Mouse (Mus musculus): ENCODE results near the gene Defa25. TPM values are rescaled to one million over a fixed set of nuclear protein-coding genes. Genes with fewer than 3 reads are reported as not detected.
"Not testable (repeated sequence)": the region's sequence is repeated elsewhere in the genome, so short reads cannot be mapped to it uniquely, and the experiment has no call there.

The Defa25 gene
- polyA plus RNA-seq (2014; fragmentation: Nextera tagmentation; extraction: Ambion mirVana), result not detected in 2 replicates

- DNase-seq (ENCODE audit: low spot score); H3K4me2 ChIP-seq (ENCODE audit: low read length); H3K27me3 ChIP-seq (replicated peaks; ENCODE audit: control insufficient read depth, insufficient read depth, low read length); ATAC-seq; H3K9me3 ChIP-seq (replicated peaks; ENCODE audit: control insufficient read depth, low read length); H3K9ac ChIP-seq (ENCODE audit: low read length); H3K4me3 ChIP-seq (ENCODE audit: low read depth, low read length); H3K36me3 ChIP-seq (ENCODE audit: control insufficient read depth, insufficient read depth, low read length); H3K4me1 ChIP-seq (ENCODE audit: control insufficient read depth, insufficient read depth, low read length); H3K27ac ChIP-seq (ENCODE audit: low read depth, low read length): not testable (repeated sequence)
Observed at GRCm38 (mm10) chr8:21084142-21084541, at the start of gene Defa25. TSS of gene Defa25 (plus strand) at chr8:21084442.

DNA sequence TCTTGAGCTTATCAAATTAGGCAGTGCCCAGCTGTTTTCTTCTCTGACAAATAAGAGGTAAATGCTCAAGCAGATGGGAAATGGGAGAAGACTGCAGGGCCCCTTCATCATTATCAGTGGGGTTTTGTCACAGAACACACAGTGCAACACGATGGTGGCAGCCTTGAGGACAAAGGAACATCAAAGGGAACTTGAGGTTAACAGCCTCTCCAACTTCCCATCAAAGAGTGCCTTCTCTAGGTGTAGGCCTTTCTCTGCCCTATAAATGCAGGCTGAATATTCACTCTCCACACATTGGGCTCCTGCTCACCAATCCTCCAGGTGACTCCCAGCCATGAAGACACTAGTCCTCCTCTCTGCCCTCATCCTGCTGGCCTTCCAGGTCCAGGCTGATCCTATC, 29.5 kb upstream of the Defa25 start, which contains the start of gene Defa23:
Defa23 (plus strand) TSS at position 301 of the 400 bp plus-strand sequence.
- H3K27me3 ChIP-seq (replicated peaks; ENCODE audit: control insufficient read depth, insufficient read depth, low read length); H3K9ac ChIP-seq (ENCODE audit: low read length); H3K9me3 ChIP-seq (replicated peaks; ENCODE audit: control insufficient read depth, low read length); H3K36me3 ChIP-seq (ENCODE audit: control insufficient read depth, insufficient read depth, low read length); H3K4me1 ChIP-seq (ENCODE audit: control insufficient read depth, insufficient read depth, low read length); ATAC-seq; DNase-seq (ENCODE audit: low spot score); H3K27ac ChIP-seq (ENCODE audit: low read depth, low read length); H3K4me2 ChIP-seq (ENCODE audit: low read length); H3K4me3 ChIP-seq (ENCODE audit: low read depth, low read length): not testable (repeated sequence)
- no CpG with 5 or more reads among the region's 1 CpGs for WGBS

- WGBS, result 94% methylated on average over 1 of the region's 1 CpGs
- H3K27me3 ChIP-seq (replicated peaks; ENCODE audit: control insufficient read depth, insufficient read depth, low read length); H3K4me1 ChIP-seq (ENCODE audit: control insufficient read depth, insufficient read depth, low read length); H3K27ac ChIP-seq (ENCODE audit: low read depth, low read length); H3K36me3 ChIP-seq (ENCODE audit: control insufficient read depth, insufficient read depth, low read length); ATAC-seq; H3K4me2 ChIP-seq (ENCODE audit: low read length); H3K9ac ChIP-seq (ENCODE audit: low read length); H3K9me3 ChIP-seq (replicated peaks; ENCODE audit: control insufficient read depth, low read length); H3K4me3 ChIP-seq (ENCODE audit: low read depth, low read length); DNase-seq (ENCODE audit: low spot score): not testable (repeated sequence)
Observed at GRCm38 (mm10) chr8:21064738-21065137, 19.5 kb upstream of the Defa25 start, which contains the start of gene Defa35. TSS of gene Defa35 (plus strand) at chr8:21065038.

GRCm38 (mm10) chr8:21093106-21093505, 8.9 kb downstream of the Defa25 start:
- no peak overlapping the region for H3K9ac ChIP-seq (ENCODE audit: low read length)
- DNase-seq (ENCODE audit: low spot score), result no peak
- no peak for ATAC-seq

GRCm38 (mm10) chr8:21095950-21096349, 11.7 kb downstream of the Defa25 start, which contains the start of gene Gm14851:
TSS of gene Gm14851 (minus strand) at chr8:21096050.
- H3K4me1 ChIP-seq (ENCODE audit: control insufficient read depth, insufficient read depth, low read length); H3K4me3 ChIP-seq (ENCODE audit: low read depth, low read length); ATAC-seq; H3K4me2 ChIP-seq (ENCODE audit: low read length); H3K9me3 ChIP-seq (replicated peaks; ENCODE audit: control insufficient read depth, low read length); H3K27ac ChIP-seq (ENCODE audit: low read depth, low read length); DNase-seq (ENCODE audit: low spot score); H3K27me3 ChIP-seq (replicated peaks; ENCODE audit: control insufficient read depth, insufficient read depth, low read length); H3K9ac ChIP-seq (ENCODE audit: low read length); H3K36me3 ChIP-seq (ENCODE audit: control insufficient read depth, insufficient read depth, low read length): not testable (repeated sequence)
- no CpG with 5 or more reads among the region's 2 CpGs for WGBS

More at GRCm38 (mm10) chr8:21093106-21093505, 8.9 kb downstream of the Defa25 start:
- Histone ChIP-seq H3K36me3 (ENCODE audit: control insufficient read depth, insufficient read depth, low read length) (no peaks in the 10 kb centered on the region), H3K4me1 (ENCODE audit: control insufficient read depth, insufficient read depth, low read length) (no peaks in the 10 kb centered on the region), H3K27me3 (replicated peaks; ENCODE audit: control insufficient read depth, insufficient read depth, low read length) (no peaks in the 10 kb centered on the region), H3K4me2 (ENCODE audit: low read length) (no peak overlapping the region), H3K9me3 (replicated peaks; ENCODE audit: control insufficient read depth, low read length) (0 out of 2 replicates have a peak, but pooled peaks cover 7% of the 10 kb centered on the region), H3K4me3 (ENCODE audit: low read depth, low read length) (no peak overlapping the region), H3K27ac (ENCODE audit: low read depth, low read length) (no peak overlapping the region)
- 45% methylated on average over 4 of the region's 4 CpGs for WGBS

DNA sequence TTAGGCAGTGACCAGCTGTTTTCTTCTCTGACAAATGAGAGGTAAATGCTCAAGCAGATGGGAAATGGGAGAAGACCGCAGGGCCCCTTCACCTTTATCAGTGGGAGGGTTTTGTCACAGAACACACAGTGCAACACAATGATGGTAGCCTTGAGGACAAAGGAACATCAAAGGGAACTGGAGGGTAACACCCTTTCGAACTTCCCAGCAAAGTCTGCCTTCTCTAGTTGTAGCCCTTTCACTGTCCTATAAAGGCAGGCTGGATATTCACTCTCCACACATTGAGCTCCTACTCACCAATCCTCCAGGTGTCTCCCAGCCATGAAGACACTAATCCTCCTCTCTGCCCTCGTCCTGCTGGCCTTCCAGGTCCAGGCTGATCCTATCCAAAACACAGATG, 50.1 kb downstream of the Defa25 start, which contains the start of gene Defa30:
Defa30 (plus strand) TSS at position 301 of the 400 bp plus-strand sequence.
- not testable (repeated sequence) for H3K4me3 ChIP-seq (ENCODE audit: low read depth, low read length); H3K9me3 ChIP-seq (replicated peaks; ENCODE audit: control insufficient read depth, low read length); ATAC-seq; H3K36me3 ChIP-seq (ENCODE audit: control insufficient read depth, insufficient read depth, low read length); H3K27ac ChIP-seq (ENCODE audit: low read depth, low read length); H3K27me3 ChIP-seq (replicated peaks; ENCODE audit: control insufficient read depth, insufficient read depth, low read length); H3K4me1 ChIP-seq (ENCODE audit: control insufficient read depth, insufficient read depth, low read length); H3K4me2 ChIP-seq (ENCODE audit: low read length); H3K9ac ChIP-seq (ENCODE audit: low read length); DNase-seq (ENCODE audit: low spot score)
- 56% methylated on average over 3 of the region's 3 CpGs for WGBS

Other genes starting within 250 kb of the Defa25 start
- not detected in 2 replicates for gene Defb33, start 191.8 kb upstream of the Defa25 start, polyA plus RNA-seq (2014; fragmentation: Nextera tagmentation; extraction: Ambion mirVana)
- not detected in 2 replicates for gene Gm15056, start 181.8 kb upstream of the Defa25 start, polyA plus RNA-seq (2014; fragmentation: Nextera tagmentation; extraction: Ambion mirVana)
- not detected in 2 replicates for gene Gm6040, start 162.4 kb upstream of the Defa25 start, polyA plus RNA-seq (2014; fragmentation: Nextera tagmentation; extraction: Ambion mirVana)
- gene AY761185, start 139.7 kb upstream of the Defa25 start, polyA plus RNA-seq (2014; fragmentation: Nextera tagmentation; extraction: Ambion mirVana), result not detected in 2 replicates
- gene Defa21, start 58.9 kb upstream of the Defa25 start, polyA plus RNA-seq (2014; fragmentation: Nextera tagmentation; extraction: Ambion mirVana), result not detected in 2 replicates
- not detected in 2 replicates for gene Defa23, start 29.4 kb upstream of the Defa25 start, polyA plus RNA-seq (2014; fragmentation: Nextera tagmentation; extraction: Ambion mirVana)
- not detected in 2 replicates for gene Defa35, start 19.4 kb upstream of the Defa25 start, polyA plus RNA-seq (2014; fragmentation: Nextera tagmentation; extraction: Ambion mirVana)
- not detected in 2 replicates for gene Gm14851, start 11.6 kb downstream of the Defa25 start, polyA plus RNA-seq (2014; fragmentation: Nextera tagmentation; extraction: Ambion mirVana)
- not detected in 2 replicates for gene Defa30, start 50.2 kb downstream of the Defa25 start, polyA plus RNA-seq (2014; fragmentation: Nextera tagmentation; extraction: Ambion mirVana)
- gene Defa22, start 77.8 kb downstream of the Defa25 start, polyA plus RNA-seq (2014; fragmentation: Nextera tagmentation; extraction: Ambion mirVana), result not detected in 2 replicates
- gene Defa31, start 107.2 kb downstream of the Defa25 start, polyA plus RNA-seq (2014; fragmentation: Nextera tagmentation; extraction: Ambion mirVana), result not detected in 2 replicates
- gene Gm15293, start 117.1 kb downstream of the Defa25 start, polyA plus RNA-seq (2014; fragmentation: Nextera tagmentation; extraction: Ambion mirVana), result not detected in 2 replicates
- gene Gm15292, start 165.3 kb downstream of the Defa25 start, polyA plus RNA-seq (2014; fragmentation: Nextera tagmentation; extraction: Ambion mirVana), result not detected in 2 replicates
- gene Defa27, start 231.1 kb downstream of the Defa25 start, polyA plus RNA-seq (2014; fragmentation: Nextera tagmentation; extraction: Ambion mirVana), result not detected in 2 replicates
- gene Defa29, start 242.6 kb downstream of the Defa25 start, polyA plus RNA-seq (2014; fragmentation: Nextera tagmentation; extraction: Ambion mirVana), result not detected in 2 replicates